Mouse (Mus musculus) retina, postnatal 7 days (tissue): ENCODE results near the gene Suv39h2.

Experiments used
- DNase-seq: peaks from one replicate; pipeline ENCODE4 v3.0.0-alpha.2; 2012; ENCODE audit warnings: low read depth, low spot score

The Suv39h2 gene

GRCm38 (mm10) chr2:3423841-3424578 lies 50.8 kb downstream of the Suv39h2 start, which contains the start of gene Dclre1c:
Gene Dclre1c, plus strand, starts transcription at chr2:3424131.
- peak; percentile 81 for DNase-seq

DNA sequence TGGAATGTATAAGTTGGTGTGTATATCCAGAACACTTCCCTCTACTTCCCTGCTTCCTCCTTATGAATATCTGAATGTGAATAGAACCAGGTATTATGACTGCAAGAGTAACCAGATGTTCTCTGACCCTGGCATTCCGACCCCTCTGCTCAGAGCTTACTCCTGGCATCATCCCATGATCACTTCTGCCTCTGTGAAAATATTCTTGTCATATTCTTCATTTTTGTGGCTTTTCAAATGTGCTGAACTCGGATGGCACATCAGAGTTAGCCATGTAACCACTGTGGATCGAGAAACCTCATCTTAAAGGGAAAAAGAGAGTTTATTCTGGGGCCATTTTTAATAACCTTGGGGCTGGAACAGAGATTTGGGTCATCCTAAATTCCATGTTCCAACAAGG lies 52.3 kb downstream of the Suv39h2 start, which contains the start of gene Meig1:
Gene Meig1 (minus strand): TSS at position 101 of the 400 bp plus-strand sequence.
- DNase-seq: no peak

GRCm38 (mm10) chr2:3420157-3420556 lies 54.7 kb downstream of the Suv39h2 start:
- DNase-seq: no peak

- peak; percentile 93 for DNase-seq
Observed at GRCm38 (mm10) chr2:3418883-3419431, 55.9 kb downstream of the Suv39h2 start.

GRCm38 (mm10) chr2:3415676-3416075 lies 59.2 kb downstream of the Suv39h2 start:
- no peak for DNase-seq

DNA sequence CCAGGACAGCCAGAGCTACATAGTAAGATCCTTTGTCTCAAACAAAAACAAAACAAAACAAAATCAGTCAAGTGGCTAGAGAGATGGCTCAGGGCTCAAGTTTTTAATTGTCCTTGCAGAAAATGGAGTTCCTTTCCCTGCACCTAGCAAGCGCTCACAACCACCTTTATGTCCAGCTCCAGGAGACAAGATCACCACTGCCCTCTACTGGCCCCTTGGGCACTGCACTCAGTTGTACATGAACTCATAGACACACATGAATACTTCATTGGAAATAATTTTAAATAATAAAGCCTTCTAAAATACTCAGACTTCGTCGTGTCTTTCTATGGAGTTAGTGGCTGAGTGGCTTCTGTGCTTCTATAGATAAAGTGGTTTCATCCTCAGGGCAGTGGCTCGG lies 60.6 kb downstream of the Suv39h2 start:
- DNase-seq: peak; percentile 41

GRCm38 (mm10) chr2:3407756-3408155 lies 67.1 kb downstream of the Suv39h2 start:
- no peak for DNase-seq

- no peak for DNase-seq
Observed at GRCm38 (mm10) chr2:3405981-3406380, 68.8 kb downstream of the Suv39h2 start.
